Mouse (Mus musculus) heart, postnatal 0 days (tissue): Measurements from ENCODE around the gene Amd2.

Experiments
- CTCF ChIP-seq: IDR thresholded peaks from 2 replicates; pipeline ENCODE4 v1.5.1; 2016; ENCODE audit warnings: antibody characterized with exemption, control low read depth, low read depth
- EP300 ChIP-seq: IDR thresholded peaks from 2 replicates; pipeline ENCODE4 v1.6.1; 2016; ENCODE audit warnings: antibody characterized with exemption, low read depth

DNA sequence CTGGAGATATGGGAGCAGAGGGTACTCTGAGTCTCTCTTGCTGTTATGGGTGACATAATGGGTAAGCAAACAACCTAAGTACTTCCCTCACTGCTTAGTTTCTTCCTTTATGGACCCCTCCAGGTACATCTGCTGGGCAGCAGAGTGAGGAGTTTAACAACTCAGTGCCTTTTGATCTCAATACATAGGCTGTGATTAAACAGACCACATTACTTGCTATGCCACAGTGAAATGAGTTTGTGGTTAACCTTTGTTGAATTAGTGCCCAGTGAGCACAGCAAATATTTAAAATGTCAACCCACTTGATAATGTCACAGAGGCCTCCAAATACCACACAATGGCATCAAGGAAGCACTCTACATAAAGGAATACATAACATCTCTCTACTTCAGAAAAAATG, 2.6 kb upstream of the Amd2 start:
- TF ChIP-seq CTCF (no peak), EP300 (no peak)
